Mouse (Mus musculus): ENCODE measurements at regions not wholly inside any gene's neighbourhood (a gene's known extent, or its start where the extent isn't known, plus 50 kb on each side); places are given as distances from the start of the nearest gene placed in this dataset.

- TF ChIP-seq CTCF (IDR thresholded peaks at IDR 0.05; ENCODE audit: insufficient read depth, low read depth, low read length) (no peak), POLR2A (IDR thresholded peaks at IDR 0.05; ENCODE audit: insufficient read depth, low read depth, low read length) (no peak)
These were observed 277.8 kb downstream of the Gm21863 start for GRCm38 (mm10) chr12:20231986-20232541.
